Mouse (Mus musculus) adrenal gland, postnatal 36 days (tissue): ENCODE results near the gene Pmpca. TPM values are rescaled to one million over a fixed set of nuclear protein-coding genes. Genes with fewer than 3 reads are reported as not detected.

ENCODE experiments used
- DNase-seq, 2 experiments: peaks; one replicate each; pipeline ENCODE4 v3.0.0; 2021; ENCODE audit warnings: mixed read lengths in 1 of 2
- total RNA-seq, 2 experiments: library from RNA; stranded (reverse); gene quantifications; 2 replicates each; pipeline ENCODE4 v1.2.3; 2021

Gene Pmpca
- total RNA-seq, 2 experiments from 2014 or later, result 142 to 145 TPM

GRCm38 (mm10) chr2:26434791-26435572, 45.8 kb downstream of the Pmpca start:
- DNase-seq, result no peak

GRCm38 (mm10) chr2:26437221-26437620, 48.1 kb downstream of the Pmpca start:
- DNase-seq, result no peak

- DNase-seq, result no peak
Observed at GRCm38 (mm10) chr2:26438373-26438772, 49.2 kb downstream of the Pmpca start.

- no peak for DNase-seq
Observed at GRCm38 (mm10) chr2:26439671-26440070, 50.5 kb downstream of the Pmpca start.

GRCm38 (mm10) chr2:26441261-26441660, 52.1 kb downstream of the Pmpca start:
- no peak for DNase-seq

GRCm38 (mm10) chr2:26441688-26442087, 52.5 kb downstream of the Pmpca start:
- DNase-seq, result no peak

- DNase-seq, result no peak
Observed at GRCm38 (mm10) chr2:26442843-26443242, 53.7 kb downstream of the Pmpca start.

- DNase-seq, result no peak
Observed at GRCm38 (mm10) chr2:26443876-26444275, 54.7 kb downstream of the Pmpca start.

- DNase-seq, result peak in 1 of 2 experiments; percentile 39
Observed at GRCm38 (mm10) chr2:26444368-26444767, 55.2 kb downstream of the Pmpca start.

- DNase-seq, result peak; percentile 100
Observed at GRCm38 (mm10) chr2:26444946-26445665, 56.0 kb downstream of the Pmpca start, which contains the start of gene Sec16a. Gene Sec16a, minus strand, starts transcription at chr2:26445216.

- DNase-seq, result peak; percentile 94 to 95
Observed at GRCm38 (mm10) chr2:26445666-26446445, 56.7 kb downstream of the Pmpca start.

GRCm38 (mm10) chr2:26446671-26447070, 57.5 kb downstream of the Pmpca start:
- DNase-seq, result no peak

Other genes with a start within 250 kb of the Pmpca start
- under 1 TPM in 1 of 2 experiments, not detected in 1; 0.69 TPM for gene Lhx3, start 181.1 kb upstream of the Pmpca start, total RNA-seq
- 10 to 100 TPM; 20.5 to 21.0 TPM for gene Qsox2, start 151.8 kb upstream of the Pmpca start, total RNA-seq
- gene Ccdc187, start 94.8 kb upstream of the Pmpca start, total RNA-seq, result under 1 TPM; 0.36 to 0.46 TPM
- gene Gpsm1, start 73.8 kb upstream of the Pmpca start, total RNA-seq, result 10 to 100 TPM; 14.5 to 14.7 TPM
- gene Dnlz, start 37.2 kb upstream of the Pmpca start, total RNA-seq, result 10 to 100 TPM; 22.2 to 22.9 TPM
- gene Card9, start 28.4 kb upstream of the Pmpca start, total RNA-seq, result 1 to 10 TPM; 1.3 to 1.9 TPM
- gene Snapc4, start 8.7 kb upstream of the Pmpca start, total RNA-seq, result 10 to 100 TPM; 24.7 to 34.4 TPM
- gene Entr1, start within 50 bp of the Pmpca start, total RNA-seq, result 100 to 1,000 TPM in 1 of 2 experiments, 10 to 100 TPM in 1; 97.9 to 102 TPM
- 10 to 100 TPM; 13.2 to 19.8 TPM for gene Inpp5e, start 19.9 kb downstream of the Pmpca start, total RNA-seq
- gene Sec16a, start 55.9 kb downstream of the Pmpca start, total RNA-seq, result 10 to 100 TPM; 63.2 to 63.3 TPM
- 10 to 100 TPM; 17.5 to 25.5 TPM for gene Notch1, start 127.3 kb downstream of the Pmpca start, total RNA-seq
- gene Egfl7, start 190.7 kb downstream of the Pmpca start, total RNA-seq, result 100 to 1,000 TPM in 1 of 2 experiments, 10 to 100 TPM in 1; 86.2 to 127 TPM
- not detected for gene Gm20532, start 197.3 kb downstream of the Pmpca start, total RNA-seq
- 100 to 1,000 TPM; 301 to 364 TPM for gene Agpat2, start 215.1 kb downstream of the Pmpca start, total RNA-seq
- 1 to 10 TPM; 5.8 to 8.8 TPM for gene Fam69b, start 239.1 kb downstream of the Pmpca start, total RNA-seq